Mouse (Mus musculus) kidney, adult 8-10 months (tissue): ENCODE results near the gene Cmtm6.

Experiments used
- DNase-seq, 2 experiments: peaks; one replicate each; pipeline ENCODE4 v3.0.0; 2022

Gene Cmtm6

DNA sequence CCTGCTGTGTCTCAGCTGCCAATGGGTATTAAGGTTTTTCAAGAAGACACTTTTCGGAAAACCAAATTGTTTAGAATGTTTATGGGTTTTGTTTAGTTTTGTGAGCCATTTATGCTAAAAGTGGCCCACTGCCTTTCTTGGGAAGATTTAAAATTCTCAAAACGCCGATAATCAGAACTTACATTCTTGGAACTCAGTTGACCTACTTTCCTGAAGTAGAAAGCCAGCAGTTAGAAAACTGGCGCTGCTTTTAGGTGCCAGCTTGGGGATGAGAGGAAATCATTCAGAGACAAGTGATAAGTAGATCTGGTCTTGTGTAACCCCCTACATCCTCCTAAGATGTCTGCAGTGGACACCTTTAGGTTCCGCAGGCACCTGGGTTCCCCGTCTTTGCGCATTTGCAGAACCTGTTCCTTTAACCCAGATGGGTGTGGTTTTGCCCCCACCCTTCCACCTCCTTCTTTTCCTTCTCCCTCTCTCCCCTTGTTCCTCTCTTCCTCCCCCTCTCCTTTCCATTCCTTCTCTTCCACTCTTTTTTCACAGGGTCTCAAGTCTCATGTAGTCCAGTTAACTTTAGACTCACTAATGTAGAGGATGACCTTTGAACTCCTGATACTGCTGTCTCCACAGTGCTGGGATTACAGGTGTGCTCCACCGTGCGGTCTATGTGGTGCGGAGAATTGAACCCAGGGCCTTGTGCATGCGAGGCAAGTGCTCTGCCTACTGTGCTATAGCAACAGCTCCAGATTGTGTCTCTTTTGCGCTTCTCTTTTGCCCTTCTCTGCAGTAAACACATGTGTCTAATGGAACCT, 1.2 kb downstream of the Cmtm6 start:
- DNase-seq: no peak

DNA sequence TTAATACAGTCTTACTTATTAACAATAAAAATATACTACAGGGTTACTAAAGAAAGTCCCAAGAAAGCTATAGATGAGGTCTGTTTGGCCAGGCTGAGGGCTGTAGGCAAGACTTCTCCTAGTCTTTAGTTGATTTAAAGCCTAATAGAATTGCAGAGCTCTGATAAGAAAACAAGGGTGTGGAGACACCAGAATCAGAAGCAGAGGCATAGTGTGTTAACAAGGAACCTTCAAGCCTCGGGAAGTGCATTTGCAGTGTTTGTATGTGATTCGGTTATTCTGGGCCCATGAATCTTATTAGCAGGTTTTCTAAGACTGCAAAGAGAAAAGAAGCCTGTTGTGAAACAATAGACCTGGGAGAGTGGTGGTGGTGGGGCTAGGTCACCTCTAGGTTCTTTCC, 2.3 kb downstream of the Cmtm6 start:
- no peak for DNase-seq

DNA sequence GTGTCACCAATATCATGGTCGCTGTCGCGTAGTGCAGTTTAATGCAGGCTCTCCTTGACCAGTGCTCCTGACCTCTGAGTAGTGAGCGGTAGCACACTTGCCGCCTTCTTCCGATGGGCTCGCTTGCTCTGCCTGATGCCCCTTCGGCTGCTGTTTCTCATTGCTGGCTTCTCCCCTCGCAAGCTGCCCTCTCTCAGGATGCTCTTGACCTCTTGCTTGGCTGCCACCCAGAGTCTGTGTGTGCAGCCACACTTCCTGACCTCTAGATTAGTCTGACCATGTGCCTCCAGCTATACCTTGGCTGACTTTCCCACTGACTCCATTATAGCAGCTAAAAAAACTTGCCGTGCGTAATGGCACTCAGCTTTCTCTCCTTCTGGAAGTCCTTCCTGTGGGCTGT, 5.5 kb downstream of the Cmtm6 start:
- peak; percentile 37 to 42 for DNase-seq

DNA sequence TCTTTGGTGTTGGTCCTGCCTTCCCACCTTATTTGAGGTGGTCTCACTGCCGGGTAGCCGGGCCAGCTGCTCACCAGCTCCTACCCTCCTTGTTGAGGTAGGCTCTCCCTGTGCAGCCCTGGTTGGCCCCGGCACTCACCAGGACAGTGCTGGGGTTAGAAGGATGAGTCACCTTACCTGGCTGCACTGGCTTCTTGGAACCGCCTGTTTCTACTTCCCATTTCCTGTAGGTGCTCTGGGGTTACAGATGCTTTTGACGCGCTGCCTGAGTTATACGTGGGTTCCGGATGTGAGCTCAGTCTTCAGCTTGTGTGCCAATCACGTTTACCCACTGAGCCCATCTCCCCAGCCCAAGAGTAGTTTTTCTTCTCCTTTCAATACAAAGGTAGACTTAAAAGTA, 9.4 kb downstream of the Cmtm6 start:
- no peak for DNase-seq

DNA sequence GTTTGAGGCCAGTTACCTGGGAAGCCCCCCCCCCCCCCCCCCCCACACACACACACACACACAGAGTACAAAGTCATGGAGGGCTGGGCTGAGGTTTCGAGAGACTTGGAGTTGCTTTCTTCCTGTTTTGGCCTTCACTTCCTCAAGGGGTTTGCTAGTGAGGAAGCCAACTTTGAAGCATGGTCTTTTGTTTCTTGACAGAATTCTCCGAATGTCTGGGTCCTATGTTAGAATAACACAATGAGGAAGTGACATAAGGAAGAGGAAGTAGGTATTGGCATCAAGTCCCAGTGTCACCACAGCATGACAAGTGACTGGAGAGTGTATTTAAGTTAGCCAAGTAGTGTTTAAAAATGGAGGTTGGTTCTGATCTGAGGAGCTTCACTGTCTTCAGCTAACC, 11.8 kb downstream of the Cmtm6 start:
- DNase-seq: no peak

DNA sequence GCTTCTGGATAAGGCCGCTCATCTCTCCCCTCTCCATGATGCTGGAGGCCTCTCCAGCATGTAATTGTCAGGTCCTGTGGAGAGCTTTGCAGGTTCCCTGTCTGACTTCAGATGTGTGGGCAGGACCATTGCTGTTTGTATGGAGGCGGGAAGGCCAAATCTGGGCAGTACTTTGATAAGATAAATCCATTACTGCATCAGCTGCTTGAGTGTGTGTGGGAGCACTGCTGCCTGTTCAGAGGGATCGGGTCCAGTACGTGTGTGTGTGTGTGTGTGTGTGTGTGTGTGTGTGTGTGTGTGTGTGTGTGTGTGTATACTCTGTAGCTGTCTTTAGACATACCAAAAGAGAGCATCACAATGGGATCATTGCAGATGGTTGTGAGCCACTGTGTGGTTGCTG, 14.2 kb downstream of the Cmtm6 start:
- no peak for DNase-seq

DNA sequence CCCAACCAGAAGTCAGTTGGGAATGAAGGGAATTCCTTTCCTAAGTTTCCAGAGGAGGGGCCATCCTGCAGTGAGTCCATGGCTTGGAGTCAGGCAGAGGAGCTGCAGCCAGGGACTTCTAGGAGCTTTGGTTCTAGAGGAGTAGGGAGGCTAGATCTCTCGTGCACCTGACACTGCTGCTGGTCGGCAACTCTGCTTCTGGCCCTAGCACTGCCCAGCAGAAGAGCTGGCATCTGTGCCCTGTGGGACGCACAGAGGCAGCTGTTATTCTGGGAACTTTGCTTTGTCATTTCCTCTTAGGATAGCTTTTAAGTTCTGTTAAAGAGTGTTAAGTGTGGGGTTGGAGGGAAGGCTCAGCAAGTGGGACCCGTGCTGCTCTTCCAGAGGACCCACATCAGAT, 14.7 kb downstream of the Cmtm6 start:
- no peak for DNase-seq

DNA sequence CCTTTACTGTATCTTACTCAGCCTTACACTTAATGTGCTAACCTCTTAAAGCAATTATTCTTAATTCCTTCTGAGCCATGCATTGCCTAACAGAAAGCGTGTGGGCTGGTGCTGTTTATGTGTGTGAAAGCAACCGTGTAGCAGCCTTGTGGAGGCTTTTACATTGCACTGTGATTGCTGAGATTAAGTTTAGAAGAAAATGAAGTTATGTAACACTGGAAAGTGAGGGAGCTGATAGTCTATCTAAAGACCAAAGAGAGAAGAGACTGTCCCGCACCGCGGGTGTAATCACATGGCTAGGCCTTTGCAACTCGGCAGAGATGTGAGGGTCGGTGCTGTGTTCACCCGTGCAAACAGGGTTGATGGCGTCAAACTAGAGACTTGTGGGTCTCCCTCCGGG, 16.1 kb downstream of the Cmtm6 start:
- DNase-seq: no peak

DNA sequence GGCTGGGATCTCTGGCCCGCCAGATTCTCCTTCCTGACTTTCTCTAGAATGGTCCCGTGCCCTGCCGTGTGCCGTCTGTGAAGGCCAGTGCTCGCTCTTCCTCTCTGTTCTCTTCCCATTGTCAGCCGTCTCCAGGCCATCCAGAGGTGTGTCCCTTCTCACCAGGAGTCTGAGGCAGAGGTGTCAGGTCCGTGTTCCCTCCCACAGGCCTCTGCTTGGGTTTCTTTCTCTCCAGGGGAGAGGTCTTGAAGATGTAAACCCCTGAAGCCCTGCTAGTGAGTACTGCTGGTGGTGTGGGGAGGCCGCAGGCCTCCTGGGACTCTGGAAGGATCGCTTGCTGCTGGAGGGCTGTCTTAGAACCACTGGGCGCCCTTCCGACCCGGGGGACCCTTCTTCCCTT, 16.6 kb downstream of the Cmtm6 start:
- DNase-seq: no peak

DNA sequence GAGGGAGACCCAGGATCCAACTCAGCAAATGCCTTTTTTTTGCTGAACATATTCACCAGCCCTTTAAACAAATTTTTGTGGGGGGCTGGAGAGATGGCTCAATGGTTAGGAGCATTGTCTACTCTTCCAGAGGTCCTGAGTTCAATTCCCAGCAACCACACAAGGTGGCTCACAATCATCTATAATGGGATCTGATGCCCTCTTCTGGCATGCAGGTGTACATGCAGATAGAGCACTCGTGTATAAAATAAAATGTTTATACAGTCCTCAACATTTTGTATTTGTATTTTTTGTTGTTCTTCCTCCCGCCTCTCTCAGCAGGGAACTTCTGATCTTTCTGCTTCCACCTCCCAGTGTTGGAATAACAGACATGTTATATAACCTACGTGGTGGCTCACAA, 20.7 kb downstream of the Cmtm6 start:
- DNase-seq: no peak

DNA sequence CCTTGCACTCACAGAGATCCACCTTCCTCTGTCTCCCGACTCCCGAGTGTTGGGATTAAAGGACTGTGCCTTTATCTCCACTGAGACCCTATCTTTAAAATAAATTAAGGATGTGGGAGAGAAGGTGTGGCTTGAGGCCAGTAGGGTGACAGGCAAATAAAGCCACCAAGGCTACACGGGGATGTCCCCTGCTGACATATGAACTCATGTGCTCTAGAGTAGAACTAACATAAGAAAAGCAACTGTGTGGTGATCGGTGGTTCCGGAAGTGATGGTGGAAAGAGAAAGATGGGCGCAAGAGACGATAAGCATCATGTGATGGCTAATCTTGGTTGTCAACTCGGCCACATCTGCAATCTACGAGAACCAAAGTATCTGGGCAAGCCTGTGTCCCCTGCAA, 21.4 kb downstream of the Cmtm6 start:
- no peak for DNase-seq

DNA sequence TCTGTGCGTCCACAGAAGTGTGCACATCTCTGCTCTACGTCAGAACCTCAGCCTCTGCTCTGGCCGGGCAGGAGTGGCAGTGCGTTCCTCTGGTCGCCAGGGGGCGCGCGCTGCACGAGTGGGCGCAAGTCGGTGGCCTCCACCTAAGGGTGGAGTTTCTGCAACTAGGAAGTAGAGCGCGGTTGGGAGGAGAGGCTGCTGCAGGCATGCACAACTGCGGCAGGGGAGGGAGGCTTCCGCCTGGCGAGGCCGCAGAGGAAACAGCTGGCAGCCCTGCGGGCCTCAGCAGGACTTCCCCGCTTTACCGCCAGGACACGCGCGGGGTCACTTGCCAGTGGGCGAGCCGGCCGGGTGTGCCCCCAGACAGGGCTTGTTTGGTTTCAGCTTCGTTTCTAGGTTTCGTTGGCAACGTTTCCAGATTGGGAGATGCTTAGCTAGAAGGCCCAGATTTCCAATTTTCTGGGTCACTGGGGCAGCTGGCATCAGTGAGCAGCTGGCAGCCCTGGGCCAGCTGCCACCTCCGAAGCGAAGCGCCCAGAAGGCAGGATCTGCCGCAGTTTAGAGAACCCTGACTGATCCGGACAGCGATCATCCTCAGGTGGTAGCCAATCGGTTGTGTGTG, 22.1 kb downstream of the Cmtm6 start:
- DNase-seq: peak; percentile 87 to 91

DNA sequence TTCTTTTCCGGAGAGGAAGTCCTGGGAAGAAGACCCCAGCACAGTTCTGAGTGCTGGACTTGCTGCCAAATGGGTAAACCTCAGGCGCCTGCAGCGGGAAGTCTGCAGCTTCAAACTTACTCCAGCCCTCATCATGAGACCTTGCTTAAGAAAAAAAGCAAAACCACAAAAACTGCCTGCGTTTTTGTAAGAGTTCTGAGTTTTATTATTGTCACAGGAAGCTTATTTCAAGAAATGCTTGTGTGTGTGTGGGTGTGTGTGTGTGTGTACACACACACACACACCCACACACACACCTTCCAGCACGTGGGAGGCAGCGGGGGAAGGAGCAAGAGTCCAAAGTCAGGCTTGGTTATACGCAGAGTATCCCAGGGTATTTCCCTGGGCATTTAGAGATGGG, 27.4 kb downstream of the Cmtm6 start:
- DNase-seq: no peak

DNA sequence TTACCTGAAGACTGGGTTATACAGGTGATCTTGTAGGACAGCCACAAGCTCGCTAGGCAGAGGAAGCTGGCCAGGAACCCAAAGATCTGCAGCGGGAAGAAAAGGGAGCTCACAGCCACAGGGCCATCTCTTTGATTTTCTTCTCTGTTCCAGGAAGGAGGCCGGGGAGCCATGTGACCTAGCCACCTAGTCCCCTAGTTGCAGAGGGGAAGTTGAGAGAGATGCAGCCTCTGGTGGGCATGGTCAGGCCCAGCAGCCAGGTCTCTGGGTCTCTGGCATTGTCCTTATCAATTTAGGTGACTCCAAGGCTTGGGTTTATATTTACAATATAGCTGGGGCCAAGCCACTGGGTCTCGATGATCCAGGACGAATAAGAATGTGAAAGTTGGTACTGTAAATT, 27.9 kb downstream of the Cmtm6 start:
- no peak for DNase-seq

DNA sequence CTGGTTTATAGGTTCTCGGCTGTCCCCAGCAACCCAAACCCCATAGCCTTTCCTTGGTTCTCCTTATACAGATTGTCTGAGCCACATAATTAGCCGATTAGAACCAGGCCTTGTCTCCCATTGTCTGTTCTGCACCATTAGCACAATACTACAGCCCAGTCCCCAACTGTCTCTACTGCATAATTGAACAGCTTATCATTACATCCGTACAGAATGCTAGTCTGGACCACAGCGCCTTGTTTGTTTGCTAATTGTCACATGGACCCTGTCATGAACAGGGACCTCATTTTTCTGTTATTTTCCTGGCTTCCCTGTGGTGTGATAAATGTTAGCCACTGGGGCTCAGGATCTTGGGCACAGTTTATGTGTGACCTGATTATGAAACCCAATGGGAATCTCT, 29.0 kb downstream of the Cmtm6 start:
- DNase-seq: no peak

DNA sequence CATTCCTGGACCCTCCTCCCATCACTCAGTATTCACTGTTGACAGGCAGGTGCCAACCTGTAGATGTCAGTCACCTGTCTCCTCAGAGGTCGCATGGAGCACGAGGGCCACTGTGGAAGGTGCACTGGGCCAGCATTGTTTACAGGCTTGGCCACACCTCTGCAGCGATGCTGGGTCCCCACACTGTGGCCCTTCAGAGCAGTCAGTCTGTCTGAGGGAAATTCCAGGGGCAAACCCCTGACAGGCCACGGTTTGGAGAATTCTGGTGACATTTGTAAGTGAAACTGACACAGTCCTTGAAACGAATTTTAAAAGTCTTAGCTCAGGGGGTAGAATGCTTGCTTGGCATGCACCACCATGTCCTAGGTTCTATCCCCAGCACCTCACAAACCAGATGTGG, 29.4 kb downstream of the Cmtm6 start:
- DNase-seq: no peak

DNA sequence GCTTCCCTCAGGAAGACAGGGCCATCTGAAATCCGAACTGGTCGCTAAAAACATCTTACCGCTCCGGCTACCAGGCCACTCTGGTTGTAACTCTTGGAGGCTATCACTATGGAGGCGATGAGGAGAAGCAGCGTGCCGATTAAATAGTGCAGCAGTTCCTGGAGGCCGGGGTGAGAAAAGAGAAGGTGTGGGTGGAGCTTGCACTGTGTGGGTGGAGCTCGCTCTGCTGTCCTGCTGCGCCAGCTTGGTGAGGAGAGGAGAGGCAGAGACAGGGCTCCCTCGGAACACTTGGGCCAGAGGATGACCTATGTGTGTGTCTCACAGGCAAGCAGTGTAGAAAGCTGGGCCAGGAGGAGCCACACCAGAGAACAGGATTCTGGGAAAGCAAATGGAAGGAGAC, 30.9 kb downstream of the Cmtm6 start:
- DNase-seq: no peak

DNA sequence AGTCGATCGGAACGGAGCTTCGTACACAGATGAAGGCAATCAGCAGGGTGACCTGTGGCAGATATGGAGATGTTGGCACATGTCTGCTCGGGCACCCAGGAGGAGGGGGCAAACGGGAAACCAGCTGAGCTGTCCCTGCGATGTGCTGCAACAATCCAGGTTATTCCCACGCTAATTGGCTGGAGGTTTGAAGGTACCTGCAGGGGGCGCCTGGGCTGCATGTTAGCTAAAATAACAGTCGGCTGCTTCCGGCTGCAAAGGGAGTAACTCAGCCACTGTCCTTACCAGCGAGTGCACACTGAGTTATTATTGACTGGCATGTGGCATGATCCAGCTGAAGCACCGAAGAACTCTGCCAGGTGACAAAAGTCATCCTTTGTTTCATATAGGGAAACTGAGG, 32.4 kb downstream of the Cmtm6 start:
- DNase-seq: peak in 1 of 2 experiments; percentile 38

DNA sequence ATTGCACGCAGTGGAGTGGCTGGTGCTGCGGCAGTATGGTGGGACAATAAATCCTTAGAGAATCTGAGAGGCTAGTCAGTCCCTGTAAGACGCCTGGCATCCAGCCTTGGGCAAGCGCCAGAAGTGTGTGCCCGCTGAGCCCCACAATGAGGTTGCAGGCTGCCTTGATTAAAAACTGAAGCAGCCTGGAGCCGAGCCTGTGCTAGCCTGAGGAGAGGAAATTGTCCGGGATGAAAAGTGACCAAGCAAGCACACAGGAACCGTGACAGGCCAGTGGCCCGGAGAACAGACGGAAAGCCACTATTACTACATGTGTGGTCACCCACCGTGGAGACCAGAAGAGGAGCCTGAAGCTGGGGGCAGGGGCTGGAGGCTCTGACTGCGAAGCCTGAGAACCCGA, 36.1 kb downstream of the Cmtm6 start:
- DNase-seq: no peak

DNA sequence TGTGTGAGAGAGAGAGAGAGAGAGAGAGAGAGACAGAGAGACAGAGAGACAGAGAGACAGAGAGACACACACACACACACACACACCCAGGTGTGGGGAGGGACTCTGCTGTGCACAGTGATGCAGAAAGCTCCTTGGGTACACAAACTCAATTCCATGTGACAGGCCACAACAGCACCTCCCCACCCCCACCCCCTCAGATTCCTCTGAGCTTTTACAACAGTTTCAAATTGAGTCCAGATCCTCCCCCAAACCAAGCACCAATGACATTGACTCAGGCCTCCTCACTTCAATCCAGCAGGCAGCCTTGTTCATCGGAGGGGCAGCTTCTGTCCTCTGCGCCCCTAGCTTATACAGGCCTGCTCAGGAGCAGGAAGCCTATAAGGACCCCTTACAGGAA, 36.6 kb downstream of the Cmtm6 start:
- DNase-seq: no peak

DNA sequence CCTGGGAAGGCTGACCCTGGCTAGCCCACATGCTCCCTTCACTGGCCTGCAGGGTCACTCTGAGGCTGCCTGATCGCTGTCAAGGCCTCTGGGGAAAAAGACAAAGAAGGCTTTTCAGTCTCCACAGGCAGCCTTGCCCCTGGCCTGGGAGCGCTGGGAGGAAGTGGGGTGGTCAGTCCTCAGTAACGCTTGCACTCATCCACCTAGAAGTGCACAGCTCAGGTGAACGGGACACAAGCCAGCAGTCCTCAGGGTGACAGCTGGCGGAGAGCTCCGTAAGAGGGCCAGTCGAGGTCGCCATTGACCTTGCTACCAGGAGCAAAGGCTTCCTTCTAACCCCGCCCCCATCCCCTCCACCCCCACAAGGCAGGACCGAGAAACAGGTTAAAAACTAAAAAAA, 37.1 kb downstream of the Cmtm6 start:
- no peak for DNase-seq

DNA sequence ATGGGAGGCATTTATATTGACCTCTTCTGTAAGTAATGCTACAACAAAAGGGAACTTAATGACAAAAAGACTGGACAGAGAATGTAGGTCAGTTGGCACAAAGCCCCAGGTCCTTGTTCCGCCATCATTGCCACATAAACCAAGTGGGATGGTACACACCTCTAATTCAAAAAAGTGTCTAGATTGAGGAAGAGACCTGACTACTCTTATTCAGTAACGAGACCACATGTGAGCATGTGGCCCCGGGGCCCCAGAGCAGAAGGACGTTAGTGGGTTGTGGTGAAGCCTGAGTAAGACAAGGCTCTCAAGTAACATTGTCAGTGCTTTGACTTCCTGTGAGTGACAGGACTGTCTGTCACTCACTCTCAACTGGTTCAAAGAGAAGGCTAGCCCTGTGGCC, 39.3 kb downstream of the Cmtm6 start:
- no peak for DNase-seq

DNA sequence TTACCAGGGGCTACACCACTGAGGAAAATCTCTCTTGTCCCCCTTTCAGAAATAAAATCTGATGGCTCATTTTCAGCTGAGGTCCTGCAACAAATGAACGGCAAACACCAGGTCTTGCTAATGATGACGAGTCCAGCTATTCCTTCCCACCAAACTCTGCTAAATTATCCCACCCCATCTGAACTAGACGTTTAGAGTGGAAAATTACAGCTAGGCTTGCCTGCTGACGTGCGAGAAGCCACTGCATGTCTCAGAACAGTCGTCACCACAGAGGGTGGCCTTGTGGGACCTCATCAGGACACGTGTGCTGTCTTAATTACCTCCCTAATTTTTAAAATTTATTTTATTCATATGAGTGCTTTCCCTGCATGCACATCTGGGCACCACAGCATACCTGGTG, 40.6 kb downstream of the Cmtm6 start:
- no peak for DNase-seq

DNA sequence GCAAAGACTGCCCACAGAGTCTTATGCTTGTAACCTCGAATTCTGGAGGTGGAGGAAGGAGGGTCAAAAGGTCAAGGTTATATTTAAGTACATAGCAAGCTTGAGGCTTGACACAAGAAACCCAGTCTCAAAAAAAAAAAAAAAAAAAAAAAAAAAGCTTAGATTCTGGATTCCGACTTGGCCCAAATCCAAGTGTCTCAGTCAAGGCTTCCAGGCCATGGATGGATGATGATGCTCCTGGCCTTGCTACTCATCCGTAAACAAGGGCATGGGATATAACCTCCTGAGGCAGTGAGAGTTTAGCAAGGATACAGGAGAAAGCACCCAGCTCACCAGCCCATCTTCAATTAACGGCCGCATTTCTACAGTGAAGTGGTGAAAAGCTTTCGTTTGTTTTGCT, 43.7 kb downstream of the Cmtm6 start:
- DNase-seq: no peak

DNA sequence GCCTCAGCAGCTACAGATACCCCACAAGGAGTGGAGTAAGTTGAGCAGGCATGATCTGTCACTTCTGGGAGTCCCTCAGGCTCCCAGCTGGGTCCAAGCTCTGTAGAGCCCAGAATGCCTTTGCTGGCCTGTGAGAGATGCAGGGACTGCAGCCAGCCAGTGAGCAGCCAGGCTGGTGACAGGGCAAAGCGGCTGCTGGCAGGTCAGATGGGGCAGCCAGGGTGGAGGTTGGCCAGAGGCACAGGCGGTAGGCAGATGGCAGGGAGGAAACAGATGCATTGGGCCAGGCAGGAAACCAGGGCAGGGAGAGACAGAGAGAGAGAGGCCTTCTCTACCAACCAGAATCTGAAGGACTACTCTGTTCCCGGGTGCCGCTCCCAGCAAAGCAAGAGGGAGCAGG, 44.4 kb downstream of the Cmtm6 start:
- no peak for DNase-seq
